Mouse (Mus musculus) liver, adult 2 months (tissue): ENCODE data around the gene Itpk1.
A peak's percentile ranks its signal among the peaks of the same experiment; 100 is the strongest.

Experiments used
- CTCF ChIP-seq: fragments of 200-500 bp; IDR thresholded peaks from 2 replicates; pipeline ENCODE4 v1.5.1; 2011; ENCODE audit warnings: low read depth, low read length, control low read depth
- POLR2A ChIP-seq: fragments of 200-500 bp; IDR thresholded peaks from 2 replicates; pipeline ENCODE4 v1.6.1; 2011; ENCODE audit warnings: low read length, control low read depth; ENCODE audit not compliant: insufficient read depth; ENCODE audit errors: extremely low read depth

GRCm38 (mm10) chr12:102703111-102703412 lies 1.7 kb downstream of the Itpk1 start:
- TF ChIP-seq POLR2A (no peak), CTCF (peak; percentile 20; the same call in 1 of the 2 replicates)
